Mouse (Mus musculus) spleen, postnatal 14 days (tissue): Measurements from ENCODE around the gene Kcnj3.

Experiments
- DNase-seq, 2 experiments: peaks; one replicate each; pipeline ENCODE4 v3.0.0; 2021 to 2022; ENCODE audit warnings: low spot score in 2 of 2

Kcnj3 gene

DNA sequence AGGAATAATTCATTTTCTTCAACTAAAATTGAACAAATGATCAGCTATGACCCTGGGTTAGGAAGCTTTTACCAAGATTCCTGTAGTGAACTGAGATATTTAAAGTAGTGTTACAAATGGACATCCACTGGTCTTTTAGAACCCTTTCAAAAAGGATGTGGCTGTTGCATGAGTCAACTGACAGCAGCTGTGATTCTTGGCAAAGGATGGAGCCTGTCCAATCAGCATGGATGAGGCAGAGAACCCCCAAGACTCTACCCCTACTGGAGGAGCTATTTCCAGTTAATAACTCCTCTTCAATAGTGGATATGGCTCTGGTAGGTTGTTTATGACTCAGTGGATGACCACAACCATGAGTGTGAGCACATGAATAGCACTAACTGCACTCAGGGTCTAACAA, 81.5 kb downstream of the Kcnj3 start:
- no peak for DNase-seq

DNA sequence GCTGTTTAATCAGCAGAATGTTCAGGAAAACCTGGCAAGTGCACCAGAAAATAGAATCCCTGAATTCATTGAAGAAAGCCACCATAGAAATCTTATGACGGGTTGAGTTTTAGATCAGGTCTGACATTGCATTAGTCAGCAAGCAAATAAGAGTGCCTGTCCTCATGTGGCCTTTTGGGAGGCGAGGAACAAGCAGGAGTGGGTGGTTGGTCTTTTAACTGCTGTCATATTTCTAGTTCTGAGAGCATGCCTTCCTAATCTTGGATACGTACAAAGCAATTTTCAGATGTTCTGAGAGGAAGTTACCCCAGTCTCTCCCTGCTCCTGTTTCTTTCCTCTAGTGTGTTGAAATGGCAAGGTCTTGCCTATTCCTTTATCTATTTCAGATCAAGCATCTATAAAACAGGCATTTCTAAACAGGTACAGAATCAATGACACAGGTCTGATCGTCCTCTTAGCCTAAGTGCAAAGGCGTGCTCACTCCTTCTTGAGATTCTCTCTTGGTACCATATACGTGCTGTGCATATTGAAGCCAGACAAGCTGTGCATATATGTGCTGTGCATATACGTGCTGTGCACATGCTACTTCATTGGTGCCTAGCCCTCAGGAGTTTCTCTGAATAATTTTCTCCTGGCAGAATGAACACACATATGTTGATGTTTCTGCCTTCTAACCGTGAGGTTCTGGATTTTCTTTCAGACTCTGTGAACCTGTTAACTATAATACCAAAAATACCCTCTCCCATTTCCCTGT, 97.1 kb downstream of the Kcnj3 start:
- no peak for DNase-seq

DNA sequence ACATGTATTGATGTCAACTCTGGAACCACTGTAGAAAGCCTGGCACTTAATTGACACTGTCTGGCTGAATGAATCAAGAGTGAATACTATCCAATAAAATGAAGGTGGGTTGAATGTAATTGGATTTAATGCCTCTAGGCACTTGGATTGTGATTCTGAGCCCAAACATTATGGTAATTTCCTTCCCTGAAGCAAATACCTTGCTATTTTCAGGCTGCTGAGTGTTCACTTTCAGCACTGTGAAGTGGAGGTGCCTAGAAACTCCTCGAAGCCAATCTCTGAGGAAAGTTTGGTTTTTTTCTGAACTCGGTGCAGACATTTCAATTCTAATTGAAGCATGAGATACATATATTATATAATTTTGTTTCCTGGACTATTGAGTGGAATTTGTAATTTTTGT, 99.2 kb downstream of the Kcnj3 start:
- no peak for DNase-seq

- DNase-seq = no peak
Observed at GRCm38 (mm10) chr2:55535482-55535881, 99.7 kb downstream of the Kcnj3 start.

DNA sequence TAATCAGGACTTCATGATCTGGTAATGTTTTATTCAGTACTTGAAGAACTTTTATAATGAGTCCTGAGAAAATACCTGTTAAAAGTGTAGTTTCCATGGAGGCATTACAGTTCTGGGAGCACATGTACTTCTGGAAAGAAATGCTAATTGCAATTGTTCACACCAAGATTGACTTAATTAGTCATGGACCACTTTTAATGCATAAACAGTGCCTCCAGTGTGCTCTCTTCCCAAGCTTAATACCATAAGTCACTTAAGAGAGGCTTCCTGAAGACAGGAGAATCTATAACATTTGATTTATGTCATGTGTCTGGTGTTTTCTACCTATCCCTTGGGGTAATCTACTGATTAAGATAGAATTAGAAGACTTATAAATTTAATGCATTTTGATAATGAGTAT, 111.8 kb downstream of the Kcnj3 start:
- no peak for DNase-seq

- DNase-seq = no peak
Observed at GRCm38 (mm10) chr2:55558368-55558985, 122.7 kb downstream of the Kcnj3 start.

- DNase-seq = no peak
Observed at GRCm38 (mm10) chr2:55569291-55569690, 133.5 kb downstream of the Kcnj3 start.

DNA sequence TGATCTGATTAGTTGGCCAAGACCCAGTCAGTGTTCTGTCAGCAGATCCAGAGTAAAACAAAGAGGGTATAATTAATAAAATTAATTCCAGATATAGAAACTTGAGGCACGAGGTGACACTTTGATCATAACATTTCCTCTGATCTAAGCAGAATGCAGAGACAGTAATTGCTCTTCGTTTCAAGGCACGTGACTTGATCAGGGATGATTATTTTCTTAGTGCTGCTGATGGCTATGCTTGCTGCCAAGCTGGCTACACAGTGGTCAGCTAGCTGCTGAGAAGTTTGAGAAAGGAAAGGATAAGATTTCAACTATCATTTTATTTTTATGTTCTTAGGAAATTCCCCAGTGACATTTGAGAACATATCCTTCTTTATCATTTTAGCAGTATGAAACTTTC, 135.7 kb downstream of the Kcnj3 start:
- DNase-seq = no peak

GRCm38 (mm10) chr2:55580286-55580685, 144.5 kb downstream of the Kcnj3 start:
- no peak for DNase-seq

DNA sequence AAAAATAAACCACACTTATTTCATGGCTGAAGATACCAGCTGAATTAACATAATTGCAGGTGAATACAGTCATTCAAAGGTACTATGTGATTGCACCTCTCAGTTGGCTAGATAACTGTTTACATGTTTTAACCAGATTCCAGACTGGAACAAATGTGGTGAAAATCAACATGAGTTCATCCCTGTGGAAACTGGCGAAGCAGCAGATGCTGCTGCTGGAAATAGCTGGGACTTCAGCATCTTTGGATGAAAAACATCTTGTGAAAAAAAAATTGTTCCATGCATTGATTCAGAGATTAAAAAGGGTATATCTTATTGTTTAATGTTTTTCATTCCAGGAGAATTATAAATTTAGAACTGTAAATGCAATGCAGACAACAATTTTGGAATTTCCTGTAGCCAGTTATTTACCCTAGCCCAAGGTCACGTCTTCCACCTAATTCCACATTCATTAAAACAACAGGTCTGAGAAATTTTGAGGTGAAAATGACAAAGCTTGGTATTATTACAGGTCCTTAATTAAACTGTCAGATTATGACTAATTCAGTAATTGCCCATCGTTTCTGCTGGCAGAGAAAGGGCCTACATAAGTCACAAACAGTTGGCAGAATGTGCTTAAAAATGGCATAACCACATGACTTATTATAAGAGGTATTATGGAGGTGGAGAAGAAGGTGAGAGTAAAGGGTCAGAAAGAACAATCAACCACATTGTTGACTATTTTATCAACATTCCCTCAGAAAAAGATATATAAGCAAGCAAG, 155.6 kb downstream of the Kcnj3 start:
- no peak for DNase-seq
